Mouse (Mus musculus): ENCODE data around the gene Mrpl52. TPM values are rescaled to one million over a fixed set of nuclear protein-coding genes. Genes with fewer than 3 reads are reported as not detected.

Gene Mrpl52
- total and polyA plus RNA-seq, 3 experiments = 469 to 473 TPM; not detected in 1

- H3K4me1 ChIP-seq (ENCODE audit: control insufficient read depth in 1 of 2, insufficient read depth in 2 of 2, low read length in 2 of 2) = peaks cover 5 to 42% of the 10 kb centered on the region in 2 experiments; a peak in 3 of 4 replicates
- peak overlapping the region; percentile 94 for H3K9ac ChIP-seq (ENCODE audit: control insufficient read depth, low read depth, low read length, poor library complexity, severe bottlenecking)
- no peaks in the 10 kb centered on the region for H3K27me3 ChIP-seq (ENCODE audit: control insufficient read depth in 1 of 2, insufficient read depth in 2 of 2, low read length in 2 of 2)
- peaks cover 0 to 44% of the 10 kb centered on the region in 2 experiments; a peak in 2 of 4 replicates for H3K36me3 ChIP-seq (ENCODE audit: control insufficient read depth in 1 of 2, insufficient read depth in 2 of 2, low read length in 2 of 2)
- peak overlapping the region; percentile 42 to 67 for H3K4me3 ChIP-seq (ENCODE audit: control insufficient read depth in 1 of 2, insufficient read depth in 1 of 2, low read depth in 2 of 2, low read length in 2 of 2)
- TF ChIP-seq ZKSCAN1 (IDR thresholded peaks at IDR 0.05; ENCODE audit: low read depth, low read length) (no peak), GATA1 (IDR thresholded peaks at IDR 0.05; ENCODE audit: low read depth, low read length) (peak; percentile 85), UBTF (IDR thresholded peaks at IDR 0.05; ENCODE audit: borderline replicate concordance, insufficient read depth, low read depth, low read length) (no peak), SIN3A (IDR thresholded peaks at IDR 0.05; ENCODE audit: low read length) (no peak), TCF12 (IDR thresholded peaks at IDR 0.05; ENCODE audit: low read depth, low read length) (no peak), ETS1 (IDR thresholded peaks at IDR 0.05; ENCODE audit: low read depth, low read length) (peak; percentile 70; the same call in 1 of the 2 replicates), EP300 (IDR thresholded peaks at IDR 0.05; ENCODE audit: low read depth in 1 of 2, low read length in 2 of 2) (peak in 1 of 2 experiments; percentile 49; a peak in 3 of 4 replicates), POLR2AphosphoS2 (IDR thresholded peaks at IDR 0.05; ENCODE audit: low read length) (no peak), MXI1 (IDR thresholded peaks at IDR 0.05; ENCODE audit: low read depth, low read length) (no peak), MEF2A (IDR thresholded peaks at IDR 0.05; ENCODE audit: extremely low read depth, insufficient replicate concordance, low read depth, low read length, poor library complexity, severe bottlenecking) (no peak), KAT2A (conservative IDR thresholded peaks at IDR 0.05; ENCODE audit: low read depth, low read length) (no peak), RCOR1 (IDR thresholded peaks at IDR 0.05; ENCODE audit: low read depth, low read length) (peak; percentile 49; the same call in 1 of the 2 replicates), NELFE (IDR thresholded peaks at IDR 0.05; ENCODE audit: low read depth, low read length) (peak; percentile 44; the same call in 1 of the 2 replicates), POLR2A (IDR thresholded peaks at IDR 0.05; ENCODE audit: control insufficient read depth in 1 of 2, insufficient read depth in 1 of 2, low read depth in 1 of 2, low read length in 2 of 2, poor library complexity in 1 of 2) (no peak), MAFK (IDR thresholded peaks at IDR 0.05; ENCODE audit: borderline replicate concordance, low read depth, low read length) (no peak), USF2 (IDR thresholded peaks at IDR 0.05; ENCODE audit: borderline replicate concordance in 1 of 2, insufficient read depth in 1 of 2, low read depth in 1 of 2, low read length in 2 of 2) (no peak), CHD1 (IDR thresholded peaks at IDR 0.05; ENCODE audit: low read depth, low read length) (no peak), CHD2 (IDR thresholded peaks at IDR 0.05; ENCODE audit: low read length) (no peak), ZMIZ1 (IDR thresholded peaks at IDR 0.05; ENCODE audit: low read depth, low read length) (no peak), ZC3H11A (IDR thresholded peaks at IDR 0.05; ENCODE audit: low read depth, low read length) (no peak)
- H3K9me3 ChIP-seq (replicated peaks; ENCODE audit: insufficient read depth, low read length) = no peaks in the 10 kb centered on the region
- DNase-seq (ENCODE audit: low read depth, low spot score) = peak; percentile 53
- H3K27ac ChIP-seq (ENCODE audit: control insufficient read depth, low read depth, low read length) = peak overlapping the region; percentile 100
- peaks cover 25% of the 10 kb centered on the region for H3K79me2 ChIP-seq (ENCODE audit: control insufficient read depth, insufficient read depth, low read length, poor library complexity)
Observed at GRCm38 (mm10) chr14:54425540-54425939, 1.2 kb upstream of the Mrpl52 start.

All from MEL (cell line).